27 mouse cellular contexts compared by ENCODE assay signal in genomic region chr1:138908860-138909259, GRCm38 (mm10). TPM values are rescaled to one million over a fixed set of nuclear protein-coding genes. Genes with fewer than 3 reads are reported as not detected.
"Had no signal": no experiment of that assay in that cellular context is flagged by ENCODE, and none has a peak within 500 bp of the region (broad histone marks: within the 10 kb centered on the region; RNA-seq: fewer than 3 reads in every experiment).

No protein-coding gene starts in this region.

- H3K4me2 ChIP-seq: embryonic facial prominence, embryonic 12.5 days; embryonic facial prominence, embryonic 13.5 days; embryonic facial prominence, embryonic 15.5 days; forebrain, embryonic 12.5 days; forebrain, embryonic 13.5 days; forebrain, embryonic 15.5 days had no signal

- H3K27ac ChIP-seq: embryonic facial prominence, embryonic 10.5 days; embryonic facial prominence, embryonic 12.5 days; embryonic facial prominence, embryonic 13.5 days; embryonic facial prominence, embryonic 15.5 days; forebrain, embryonic 10.5 days; forebrain, embryonic 12.5 days; forebrain, embryonic 13.5 days; forebrain, embryonic 15.5 days; gastrocnemius, adult 2 months; heart, adult 2 months had no signal

- H3K9ac ChIP-seq: embryonic facial prominence, embryonic 12.5 days; embryonic facial prominence, embryonic 13.5 days; embryonic facial prominence, embryonic 15.5 days; forebrain, embryonic 12.5 days; forebrain, embryonic 13.5 days; forebrain, embryonic 15.5 days; forebrain, postnatal 0 days had no signal

- H3K27me3 ChIP-seq: embryonic facial prominence, embryonic 12.5 days; embryonic facial prominence, embryonic 13.5 days; embryonic facial prominence, embryonic 15.5 days; forebrain, embryonic 12.5 days; forebrain, embryonic 13.5 days; forebrain, embryonic 15.5 days had no signal

- DNase-seq: cerebellum, adult 8-10 months; cerebellum, adult 9-10 months; cerebellum, adult 9-11 months; cerebellum, postnatal 10 days; cerebellum, postnatal 14 days; cerebellum, postnatal 25 days; cerebellum, postnatal 36 days; embryo, embryonic 11 days; forebrain, postnatal 0 days; gastrocnemius, adult 2 months; gastrocnemius, postnatal 10 days; gastrocnemius, postnatal 14 days; gastrocnemius, postnatal 25 days; gastrocnemius, postnatal 36 days; heart, adult 18-20 months; heart, adult 2 months had no signal

- H3K4me3 ChIP-seq: embryonic facial prominence, embryonic 10.5 days; embryonic facial prominence, embryonic 12.5 days; embryonic facial prominence, embryonic 13.5 days; embryonic facial prominence, embryonic 15.5 days; erythroblast, embryonic 14.5 days; forebrain, embryonic 10.5 days; forebrain, embryonic 12.5 days; forebrain, embryonic 13.5 days; forebrain, embryonic 15.5 days; gastrocnemius, adult 2 months; heart, adult 2 months had no signal

- ATAC-seq: forebrain, embryonic 13.5 days; forebrain, embryonic 14.5 days; forebrain, embryonic 15.5 days; forebrain, embryonic 16.5 days; forebrain, postnatal 0 days had no signal

- H3K36me3 ChIP-seq: embryonic facial prominence, embryonic 10.5 days; embryonic facial prominence, embryonic 12.5 days; embryonic facial prominence, embryonic 13.5 days; embryonic facial prominence, embryonic 15.5 days; forebrain, embryonic 10.5 days; forebrain, embryonic 12.5 days; forebrain, embryonic 15.5 days had no signal

- H3K9me3 ChIP-seq: embryonic facial prominence, embryonic 10.5 days; embryonic facial prominence, embryonic 12.5 days; embryonic facial prominence, embryonic 13.5 days; embryonic facial prominence, embryonic 15.5 days; forebrain, embryonic 10.5 days; forebrain, embryonic 12.5 days; forebrain, embryonic 13.5 days; forebrain, embryonic 15.5 days had no signal

- H3K4me1 ChIP-seq: embryonic facial prominence, embryonic 10.5 days; embryonic facial prominence, embryonic 12.5 days; embryonic facial prominence, embryonic 15.5 days; forebrain, embryonic 10.5 days; forebrain, embryonic 12.5 days; forebrain, embryonic 13.5 days had no signal

RNA-seq across cellular contexts. Expression of gene Dennd1b, which starts 54.4 kb away (rescaled TPM):
- polyA plus RNA-seq: erythroblast, embryonic 14.5 days had no signal
